Mouse (Mus musculus): ENCODE data around the gene Psmd13. TPM values are rescaled to one million over a fixed set of nuclear protein-coding genes. Genes with fewer than 3 reads are reported as not detected.
A peak's percentile ranks its signal among the peaks of the same experiment; 100 is the strongest.

The Psmd13 gene
- polyA plus RNA-seq, 1 experiment = 13.2 TPM

GRCm38 (mm10) chr7:140927181-140927580 lies 45.4 kb downstream of the Psmd13 start:
- Histone ChIP-seq H3K4me3 (replicated peaks) (no peak overlapping the region), H3K27me3 (ENCODE audit: control insufficient read depth) (peaks cover 32% of the 10 kb centered on the region), H3K9me3 (ENCODE audit: control insufficient read depth, low read length) (no peaks in the 10 kb centered on the region; the same call in none of the 2 replicates), H3K4me1 (ENCODE audit: control insufficient read depth) (no peaks in the 10 kb centered on the region), H3K36me3 (ENCODE audit: control insufficient read depth) (peaks cover 3% of the 10 kb centered on the region; the same call in 1 of the 2 replicates)
- no peak for TF ChIP-seq GATA1 (IDR thresholded peaks at IDR 0.05; ENCODE audit: low read length)
- no peak for TF ChIP-seq TAL1 (IDR thresholded peaks at IDR 0.05; ENCODE audit: low read length)

- Histone ChIP-seq H3K9me3 (ENCODE audit: control insufficient read depth, low read length) (no peaks in the 10 kb centered on the region), H3K4me3 (replicated peaks) (no peak overlapping the region), H3K4me1 (ENCODE audit: control insufficient read depth) (peaks cover 14% of the 10 kb centered on the region), H3K27me3 (ENCODE audit: control insufficient read depth) (peaks cover 27% of the 10 kb centered on the region), H3K36me3 (ENCODE audit: control insufficient read depth) (no peaks in the 10 kb centered on the region)
- TF ChIP-seq TAL1 (IDR thresholded peaks at IDR 0.05; ENCODE audit: low read length) = no peak
These were observed 56.7 kb downstream of the Psmd13 start for GRCm38 (mm10) chr7:140938436-140938835.

- no peak for TF ChIP-seq GATA1 (IDR thresholded peaks at IDR 0.05; ENCODE audit: low read length)
- no peak for TF ChIP-seq TAL1 (IDR thresholded peaks at IDR 0.05; ENCODE audit: low read length)
- Histone ChIP-seq H3K9me3 (ENCODE audit: control insufficient read depth, low read length) (no peaks in the 10 kb centered on the region), H3K36me3 (ENCODE audit: control insufficient read depth) (no peaks in the 10 kb centered on the region), H3K4me1 (ENCODE audit: control insufficient read depth) (peaks cover 14% of the 10 kb centered on the region), H3K27me3 (ENCODE audit: control insufficient read depth) (peaks cover 27% of the 10 kb centered on the region), H3K4me3 (replicated peaks) (no peak overlapping the region)
These were observed 57.1 kb downstream of the Psmd13 start for GRCm38 (mm10) chr7:140938896-140939295.

GRCm38 (mm10) chr7:140939669-140940171 lies 58.0 kb downstream of the Psmd13 start:
- Histone ChIP-seq H3K9me3 (ENCODE audit: control insufficient read depth, low read length) (no peaks in the 10 kb centered on the region), H3K36me3 (ENCODE audit: control insufficient read depth) (peaks cover under 1% of the 10 kb centered on the region; the same call in 1 of the 2 replicates), H3K27me3 (ENCODE audit: control insufficient read depth) (peaks cover 20% of the 10 kb centered on the region), H3K4me1 (ENCODE audit: control insufficient read depth) (peaks cover 14% of the 10 kb centered on the region), H3K4me3 (replicated peaks) (no peak overlapping the region)
- TF ChIP-seq GATA1 (IDR thresholded peaks at IDR 0.05; ENCODE audit: low read length) = no peak
- TF ChIP-seq TAL1 (IDR thresholded peaks at IDR 0.05; ENCODE audit: low read length) = no peak

GRCm38 (mm10) chr7:140941222-140942051 lies 59.7 kb downstream of the Psmd13 start, which contains the start of gene Pgghg:
Gene Pgghg (plus strand): TSS chr7:140941391.
- peaks cover 14% of the 10 kb centered on the region for H3K4me1 ChIP-seq (ENCODE audit: control insufficient read depth)
- H3K9me3 ChIP-seq (ENCODE audit: control insufficient read depth, low read length) = no peaks in the 10 kb centered on the region
- no peak for TF ChIP-seq GATA1 (IDR thresholded peaks at IDR 0.05; ENCODE audit: low read length)
- no peak for TF ChIP-seq TAL1 (IDR thresholded peaks at IDR 0.05; ENCODE audit: low read length)
- peaks cover 13% of the 10 kb centered on the region; the same call in 1 of the 2 replicates for H3K36me3 ChIP-seq (ENCODE audit: control insufficient read depth)
- H3K27me3 ChIP-seq (ENCODE audit: control insufficient read depth) = peaks cover 7% of the 10 kb centered on the region
- H3K4me3 ChIP-seq (replicated peaks) = peak within 1 kb of the TSS; percentile 71

GRCm38 (mm10) chr7:140942341-140942740 lies 60.6 kb downstream of the Psmd13 start:
- H3K27me3 ChIP-seq (ENCODE audit: control insufficient read depth) = peaks cover under 1% of the 10 kb centered on the region; the same call in 1 of the 2 replicates
- peaks cover 14% of the 10 kb centered on the region for H3K4me1 ChIP-seq (ENCODE audit: control insufficient read depth)
- TF ChIP-seq TAL1 (IDR thresholded peaks at IDR 0.05; ENCODE audit: low read length) (no peak), GATA1 (IDR thresholded peaks at IDR 0.05; ENCODE audit: low read length) (no peak)
- no peaks in the 10 kb centered on the region for H3K9me3 ChIP-seq (ENCODE audit: control insufficient read depth, low read length)
- H3K4me3 ChIP-seq (replicated peaks) = peak overlapping the region; percentile 71
- peaks cover 15% of the 10 kb centered on the region; the same call in 1 of the 2 replicates for H3K36me3 ChIP-seq (ENCODE audit: control insufficient read depth)

GRCm38 (mm10) chr7:140942811-140943210 lies 61.0 kb downstream of the Psmd13 start:
- Histone ChIP-seq H3K4me1 (ENCODE audit: control insufficient read depth) (peaks cover 14% of the 10 kb centered on the region), H3K36me3 (ENCODE audit: control insufficient read depth) (peaks cover 19% of the 10 kb centered on the region; the same call in 1 of the 2 replicates), H3K27me3 (ENCODE audit: control insufficient read depth) (no peaks in the 10 kb centered on the region)

GRCm38 (mm10) chr7:140943356-140943755 lies 61.6 kb downstream of the Psmd13 start:
- Histone ChIP-seq H3K27me3 (ENCODE audit: control insufficient read depth) (no peaks in the 10 kb centered on the region), H3K4me1 (ENCODE audit: control insufficient read depth) (peaks cover 14% of the 10 kb centered on the region), H3K36me3 (ENCODE audit: control insufficient read depth) (peaks cover 25% of the 10 kb centered on the region; the same call in 1 of the 2 replicates), H3K9me3 (ENCODE audit: control insufficient read depth, low read length) (no peaks in the 10 kb centered on the region), H3K4me3 (replicated peaks) (no peak overlapping the region)
- TF ChIP-seq TAL1 (IDR thresholded peaks at IDR 0.05; ENCODE audit: low read length) (no peak), GATA1 (IDR thresholded peaks at IDR 0.05; ENCODE audit: low read length) (no peak)

More at GRCm38 (mm10) chr7:140942811-140943210, 61.0 kb downstream of the Psmd13 start:
- no peak overlapping the region for H3K4me3 ChIP-seq (replicated peaks)
- H3K9me3 ChIP-seq (ENCODE audit: control insufficient read depth, low read length) = no peaks in the 10 kb centered on the region
- TF ChIP-seq GATA1 (IDR thresholded peaks at IDR 0.05; ENCODE audit: low read length) = no peak
- no peak for TF ChIP-seq TAL1 (IDR thresholded peaks at IDR 0.05; ENCODE audit: low read length)

GRCm38 (mm10) chr7:140944236-140944635 lies 62.5 kb downstream of the Psmd13 start:
- H3K4me3 ChIP-seq (replicated peaks) = no peak overlapping the region
- peaks cover 32% of the 10 kb centered on the region; the same call in 1 of the 2 replicates for H3K36me3 ChIP-seq (ENCODE audit: control insufficient read depth)
- H3K4me1 ChIP-seq (ENCODE audit: control insufficient read depth) = peaks cover 14% of the 10 kb centered on the region
- no peaks in the 10 kb centered on the region for H3K27me3 ChIP-seq (ENCODE audit: control insufficient read depth)
- no peaks in the 10 kb centered on the region for H3K9me3 ChIP-seq (ENCODE audit: control insufficient read depth, low read length)
- no peak for TF ChIP-seq GATA1 (IDR thresholded peaks at IDR 0.05; ENCODE audit: low read length)
- TF ChIP-seq TAL1 (IDR thresholded peaks at IDR 0.05; ENCODE audit: low read length) = no peak
